Mouse (Mus musculus) hindbrain, embryonic 16.5 days (tissue): ENCODE measurements at regions not wholly inside any gene's neighbourhood (a gene's known extent, or its start where the extent isn't known, plus 50 kb on each side); places are given as distances from the start of the nearest gene placed in this dataset.
"Not testable (repeated sequence)": the region's sequence is repeated elsewhere in the genome, so short reads cannot be mapped to it uniquely, and the experiment has no call there.

Experiments used
- ATAC-seq: fragments of 200-750 bp; cut with Nextera tagmentation; 2 replicates; pipeline ENCODE4 v1.8.0; 2017; ENCODE audit warnings: moderate TSS enrichment, moderate library complexity
- H3K27ac ChIP-seq: fragments of 300-500 bp; sonication (generic); 2 replicates; pipeline ENCODE4 v1.5.1; 2014; ENCODE audit warnings: low read depth, mild to moderate bottlenecking, control low read depth, low read length, moderate library complexity
- H3K27me3 ChIP-seq: fragments of 300-500 bp; sonication (generic); replicated peaks from 2 replicates; pipeline ENCODE4 v1.6.1; 2014; ENCODE audit warnings: low read length; ENCODE audit not compliant: control insufficient read depth, insufficient read depth
- H3K36me3 ChIP-seq: fragments of 300-500 bp; sonication (generic); 2 replicates; pipeline ENCODE4 v1.6.1; 2014; ENCODE audit warnings: mild to moderate bottlenecking, low read length, moderate library complexity, mixed read lengths; ENCODE audit not compliant: control insufficient read depth, insufficient read depth
- H3K4me1 ChIP-seq: fragments of 300-500 bp; sonication (generic); 2 replicates; pipeline ENCODE4 v1.6.1; 2014; ENCODE audit warnings: low read depth, low read length; ENCODE audit not compliant: control insufficient read depth, insufficient read depth
- H3K4me2 ChIP-seq: fragments of 300-500 bp; sonication (generic); 2 replicates; pipeline ENCODE4 v1.6.1; 2014; ENCODE audit warnings: mild to moderate bottlenecking, low read length, control low read depth, moderate library complexity
- H3K4me3 ChIP-seq: fragments of 300-500 bp; sonication (generic); 2 replicates; pipeline ENCODE4 v1.5.1; 2014; ENCODE audit warnings: mild to moderate bottlenecking, low read length, control low read depth, moderate library complexity
- H3K9ac ChIP-seq: fragments of 300-500 bp; sonication (generic); 2 replicates; pipeline ENCODE4 v1.6.1; 2014; ENCODE audit warnings: low read depth, mild to moderate bottlenecking, control low read depth, low read length, moderate library complexity
- H3K9me3 ChIP-seq: fragments of 300-500 bp; sonication (generic); 2 replicates; pipeline ENCODE4 v1.6.1; 2014; ENCODE audit warnings: mild to moderate bottlenecking, low read length, moderate library complexity; ENCODE audit not compliant: control insufficient read depth
- WGBS: fragments of 180-500 bp; shearing (Covaris S2); extraction: QIAGEN DNeasy Blood & Tissue Kit; methylation state at CpG from one replicate; pipeline ENCODE4 v1.1.7; 2014; 5-methylcytosine and 5-hydroxymethylcytosine counted together

- WGBS = 90% methylated on average over 6 of the region's 6 CpGs
- no peaks in the 10 kb centered on the region for H3K36me3 ChIP-seq
- no peak for ATAC-seq
- H3K4me1 ChIP-seq = no peaks in the 10 kb centered on the region
- no peak overlapping the region for H3K4me2 ChIP-seq
- H3K27ac ChIP-seq = no peak overlapping the region
- no peaks in the 10 kb centered on the region for H3K9me3 ChIP-seq
- no peak overlapping the region for H3K4me3 ChIP-seq
- no peak overlapping the region for H3K9ac ChIP-seq
- no peaks in the 10 kb centered on the region for H3K27me3 ChIP-seq
Observed at GRCm38 (mm10) chr6:101654351-101654750, 276.7 kb upstream of the Pdzrn3 start.

- not testable (repeated sequence) for H3K36me3 ChIP-seq, H3K27me3 ChIP-seq, ATAC-seq, H3K9me3 ChIP-seq, H3K4me2 ChIP-seq, H3K9ac ChIP-seq, H3K4me3 ChIP-seq, H3K27ac ChIP-seq, H3K4me1 ChIP-seq
- 11% methylated on average over 5 of the region's 6 CpGs for WGBS
Observed at GRCm38 (mm10) chr6:101650348-101650747, 272.7 kb upstream of the Pdzrn3 start.

- Histone ChIP-seq H3K9me3 (no peaks in the 10 kb centered on the region), H3K27me3 (no peaks in the 10 kb centered on the region), H3K9ac (no peak overlapping the region), H3K4me1 (no peaks in the 10 kb centered on the region), H3K36me3 (no peaks in the 10 kb centered on the region), H3K27ac (no peak overlapping the region), H3K4me3 (no peak overlapping the region), H3K4me2 (no peak overlapping the region)
- 60% methylated on average over 1 of the region's 1 CpGs for WGBS
- ATAC-seq = no peak
Observed at GRCm38 (mm10) chr6:101617295-101617694, 239.6 kb upstream of the Pdzrn3 start.

GRCm38 (mm10) chr6:101616776-101617175 is 239.1 kb upstream of the Pdzrn3 start:
- no peak overlapping the region for H3K4me3 ChIP-seq
- H3K27ac ChIP-seq = no peak overlapping the region
- no peaks in the 10 kb centered on the region for H3K4me1 ChIP-seq
- H3K9ac ChIP-seq = no peak overlapping the region
- H3K36me3 ChIP-seq = no peaks in the 10 kb centered on the region
- ATAC-seq = 0 out of 2 replicates have a peak, but pooled peaks have one; percentile 37
- H3K27me3 ChIP-seq = no peaks in the 10 kb centered on the region
- H3K4me2 ChIP-seq = no peak overlapping the region
- H3K9me3 ChIP-seq = no peaks in the 10 kb centered on the region
- WGBS = 33% methylated on average over 3 of the region's 3 CpGs

- Histone ChIP-seq H3K27ac (no peak overlapping the region), H3K9ac (no peak overlapping the region), H3K27me3 (no peaks in the 10 kb centered on the region), H3K9me3 (no peaks in the 10 kb centered on the region), H3K36me3 (no peaks in the 10 kb centered on the region), H3K4me3 (no peak overlapping the region), H3K4me2 (no peak overlapping the region), H3K4me1 (no peaks in the 10 kb centered on the region)
- 84% methylated on average over 4 of the region's 4 CpGs for WGBS
- no peak for ATAC-seq
Observed at GRCm38 (mm10) chr6:101609015-101609414, 231.3 kb upstream of the Pdzrn3 start.

GRCm38 (mm10) chr6:101603083-101603482 is 225.4 kb upstream of the Pdzrn3 start:
- Histone ChIP-seq H3K9me3 (no peaks in the 10 kb centered on the region), H3K9ac (no peak overlapping the region), H3K4me2 (no peak overlapping the region), H3K27me3 (no peaks in the 10 kb centered on the region), H3K27ac (no peak overlapping the region), H3K4me3 (no peak overlapping the region), H3K36me3 (no peaks in the 10 kb centered on the region), H3K4me1 (no peaks in the 10 kb centered on the region)
- WGBS = 62% methylated on average over 6 of the region's 6 CpGs
- no peak for ATAC-seq

GRCm38 (mm10) chr6:101596995-101597394 is 219.3 kb upstream of the Pdzrn3 start:
- ATAC-seq = no peak
- Histone ChIP-seq H3K36me3 (no peaks in the 10 kb centered on the region), H3K9ac (no peak overlapping the region), H3K9me3 (0 out of 2 replicates have a peak, but pooled peaks cover 2% of the 10 kb centered on the region), H3K27me3 (no peaks in the 10 kb centered on the region), H3K27ac (no peak overlapping the region), H3K4me2 (no peak overlapping the region), H3K4me3 (no peak overlapping the region), H3K4me1 (no peaks in the 10 kb centered on the region)
- WGBS = 87% methylated on average over 2 of the region's 2 CpGs

GRCm38 (mm10) chr6:101593782-101594641 is 216.3 kb upstream of the Pdzrn3 start:
- no peak overlapping the region for H3K4me2 ChIP-seq
- 64% methylated on average over 12 of the region's 12 CpGs for WGBS
- H3K9ac ChIP-seq = no peak overlapping the region
- no peak overlapping the region for H3K27ac ChIP-seq
- no peaks in the 10 kb centered on the region for H3K4me1 ChIP-seq
- ATAC-seq = no peak
- H3K27me3 ChIP-seq = no peaks in the 10 kb centered on the region
- 0 out of 2 replicates have a peak, but pooled peaks cover 2% of the 10 kb centered on the region for H3K9me3 ChIP-seq
- H3K4me3 ChIP-seq = no peak overlapping the region
- H3K36me3 ChIP-seq = no peaks in the 10 kb centered on the region

- Histone ChIP-seq H3K4me3 (no peak overlapping the region), H3K9me3 (no peaks in the 10 kb centered on the region), H3K9ac (no peak overlapping the region), H3K27me3 (no peaks in the 10 kb centered on the region), H3K36me3 (no peaks in the 10 kb centered on the region), H3K4me2 (no peak overlapping the region), H3K27ac (no peak overlapping the region), H3K4me1 (no peaks in the 10 kb centered on the region)
- 85% methylated on average over 16 of the region's 16 CpGs for WGBS
- no peak for ATAC-seq
Observed at GRCm38 (mm10) chr6:101585871-101586270, 208.2 kb upstream of the Pdzrn3 start.
